Mouse (Mus musculus) layer of hippocampus, postnatal 10 days (tissue): ENCODE results near the gene Rcc1. TPM values are rescaled to one million over a fixed set of nuclear protein-coding genes. Genes with fewer than 3 reads are reported as not detected.

Experiments
- DNase-seq, 2 experiments: peaks; one replicate each; pipeline ENCODE4 v3.0.0; 2021; ENCODE audit warnings: low spot score in 2 of 2
- total RNA-seq, 2 experiments: library from RNA; stranded (reverse); gene quantifications; 2 replicates each; pipeline ENCODE4 v1.2.3; 2021

The Rcc1 gene
- total RNA-seq, 2 experiments from 2014 or later: 17.7 to 20.1 TPM

- peak; percentile 10 to 31 for DNase-seq
Measured at GRCm38 (mm10) chr4:132356170-132356569, 2.8 kb upstream of the Rcc1 start.

DNA sequence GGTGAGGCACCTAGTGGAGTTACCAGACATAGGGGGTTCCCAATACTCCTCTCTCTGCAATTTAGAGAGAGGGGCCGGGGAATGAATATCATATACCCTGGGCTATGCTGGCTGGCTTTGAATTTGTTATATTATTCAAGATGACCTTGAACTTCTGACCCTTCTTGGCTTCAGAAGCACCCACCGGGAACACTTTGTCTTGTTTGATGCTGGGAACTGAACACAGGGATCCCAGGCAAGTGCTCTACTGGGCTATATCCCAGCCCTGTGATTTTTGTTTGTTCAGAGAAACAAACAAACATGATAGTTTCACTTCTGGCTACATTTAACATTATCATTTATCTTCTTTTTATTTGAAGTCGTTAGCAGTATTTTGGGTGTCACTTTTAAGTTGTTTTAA lies 2.0 kb upstream of the Rcc1 start:
- no peak for DNase-seq

GRCm38 (mm10) chr4:132354571-132354970 lies 1.2 kb upstream of the Rcc1 start:
- peak in 1 of 2 experiments; percentile 6 for DNase-seq

DNA sequence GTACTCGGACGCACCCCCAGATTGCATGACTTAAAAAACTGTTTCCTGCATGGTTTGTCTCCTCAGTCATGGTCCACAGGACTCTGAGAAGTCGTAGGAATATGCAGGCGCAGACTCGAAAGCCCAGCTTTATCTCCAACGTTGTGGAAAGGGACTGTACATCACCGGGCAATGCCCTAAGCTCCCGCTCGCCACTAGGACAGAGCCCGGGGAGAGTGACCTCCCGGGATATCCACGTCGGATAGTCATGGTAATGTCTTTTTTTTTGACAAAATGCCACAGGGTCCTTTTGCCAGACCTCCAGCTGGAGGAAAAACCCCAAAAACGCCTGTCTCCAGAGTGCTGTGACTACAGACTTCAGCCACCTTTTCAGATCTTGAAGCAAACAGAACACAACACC lies 666 bp downstream of the Rcc1 start:
- DNase-seq: no peak

GRCm38 (mm10) chr4:132351401-132351800 lies 2.0 kb downstream of the Rcc1 start:
- no peak for DNase-seq

DNA sequence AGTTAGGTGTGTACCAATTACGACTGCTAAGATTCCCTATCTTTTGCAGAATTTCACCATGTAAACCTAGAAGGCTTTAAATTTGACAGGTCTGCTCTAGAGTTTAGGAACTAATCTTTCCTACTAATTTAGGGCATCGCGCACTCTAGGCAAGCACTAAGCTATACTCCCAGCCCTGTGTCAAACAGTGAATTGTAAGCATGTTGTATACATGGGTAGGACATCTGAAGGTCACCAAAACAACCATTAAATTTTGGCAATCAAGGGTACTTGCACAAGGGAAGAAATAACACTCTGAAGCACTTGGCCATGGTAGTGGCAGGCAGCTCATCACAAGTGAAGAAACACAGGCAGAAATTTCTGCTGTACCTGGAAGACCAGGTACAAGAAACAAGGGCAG lies 2.6 kb downstream of the Rcc1 start:
- no peak for DNase-seq

DNA sequence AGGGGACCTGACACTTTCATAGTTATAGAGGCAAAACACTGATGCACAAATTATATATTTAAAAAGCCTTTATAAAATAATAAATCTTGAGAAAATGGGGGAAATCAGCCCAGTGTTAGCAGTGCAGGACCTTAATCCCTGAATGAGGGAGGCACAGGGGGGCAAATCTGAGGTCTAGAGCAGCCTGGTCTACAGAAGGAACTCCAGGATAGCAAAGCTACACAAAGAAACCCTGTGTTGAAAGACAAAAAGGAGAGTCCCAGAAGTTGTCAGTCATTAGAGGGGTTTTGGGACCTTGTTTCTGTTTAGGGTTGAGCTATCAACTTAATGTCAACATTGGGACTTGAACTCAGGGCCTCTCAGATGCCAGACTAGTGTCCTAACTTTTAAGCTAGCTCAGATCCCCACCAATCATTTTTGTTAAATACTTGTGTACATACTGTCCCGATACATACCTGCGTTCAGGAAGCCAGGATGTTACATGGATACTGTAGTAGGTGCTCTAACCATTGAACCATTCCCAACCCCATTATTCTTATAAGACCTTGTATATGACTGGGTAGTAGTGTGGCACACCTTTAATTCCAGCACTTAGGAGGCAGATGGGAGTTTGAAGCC lies 3.2 kb downstream of the Rcc1 start:
- no peak for DNase-seq

- DNase-seq: no peak
Measured at GRCm38 (mm10) chr4:132349495-132350122, 3.8 kb downstream of the Rcc1 start.

GRCm38 (mm10) chr4:132346661-132347060 lies 6.7 kb downstream of the Rcc1 start:
- DNase-seq: no peak

- DNase-seq: no peak
Measured at GRCm38 (mm10) chr4:132346261-132346660, 7.1 kb downstream of the Rcc1 start.

GRCm38 (mm10) chr4:132345843-132346212 lies 7.6 kb downstream of the Rcc1 start:
- DNase-seq: no peak

- DNase-seq: peak; percentile 97 to 98
Measured at GRCm38 (mm10) chr4:132345135-132345842, 8.1 kb downstream of the Rcc1 start.

GRCm38 (mm10) chr4:132344403-132345134 lies 8.8 kb downstream of the Rcc1 start:
- no peak for DNase-seq

DNA sequence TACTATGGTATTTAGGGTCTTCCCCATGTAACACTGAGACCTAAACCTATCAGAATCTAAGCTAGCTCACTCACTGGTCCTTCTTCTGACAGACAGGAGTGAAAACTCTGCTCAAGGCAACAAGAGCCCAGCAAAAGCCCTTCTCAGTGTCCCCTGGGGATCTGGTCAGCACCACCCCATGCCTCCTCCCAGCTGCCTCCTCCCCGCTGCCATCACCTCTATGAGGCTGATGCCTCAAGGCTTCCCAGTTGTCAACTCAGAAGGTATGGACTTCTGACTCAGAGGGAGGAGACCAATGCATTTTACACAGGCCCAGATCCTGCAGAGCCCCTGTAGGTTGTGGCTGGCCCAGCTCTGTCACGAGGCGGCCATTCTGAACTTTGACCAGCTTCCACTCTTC lies 12.0 kb downstream of the Rcc1 start:
- no peak for DNase-seq

- DNase-seq: peak; percentile 42 to 63
Measured at GRCm38 (mm10) chr4:132338943-132339342, 14.5 kb downstream of the Rcc1 start.

GRCm38 (mm10) chr4:132332880-132333279 lies 20.5 kb downstream of the Rcc1 start:
- no peak for DNase-seq

- no peak for DNase-seq
Measured at GRCm38 (mm10) chr4:132331960-132332359, 21.4 kb downstream of the Rcc1 start.

- DNase-seq: no peak
Measured at GRCm38 (mm10) chr4:132329835-132330354, 23.5 kb downstream of the Rcc1 start.

DNA sequence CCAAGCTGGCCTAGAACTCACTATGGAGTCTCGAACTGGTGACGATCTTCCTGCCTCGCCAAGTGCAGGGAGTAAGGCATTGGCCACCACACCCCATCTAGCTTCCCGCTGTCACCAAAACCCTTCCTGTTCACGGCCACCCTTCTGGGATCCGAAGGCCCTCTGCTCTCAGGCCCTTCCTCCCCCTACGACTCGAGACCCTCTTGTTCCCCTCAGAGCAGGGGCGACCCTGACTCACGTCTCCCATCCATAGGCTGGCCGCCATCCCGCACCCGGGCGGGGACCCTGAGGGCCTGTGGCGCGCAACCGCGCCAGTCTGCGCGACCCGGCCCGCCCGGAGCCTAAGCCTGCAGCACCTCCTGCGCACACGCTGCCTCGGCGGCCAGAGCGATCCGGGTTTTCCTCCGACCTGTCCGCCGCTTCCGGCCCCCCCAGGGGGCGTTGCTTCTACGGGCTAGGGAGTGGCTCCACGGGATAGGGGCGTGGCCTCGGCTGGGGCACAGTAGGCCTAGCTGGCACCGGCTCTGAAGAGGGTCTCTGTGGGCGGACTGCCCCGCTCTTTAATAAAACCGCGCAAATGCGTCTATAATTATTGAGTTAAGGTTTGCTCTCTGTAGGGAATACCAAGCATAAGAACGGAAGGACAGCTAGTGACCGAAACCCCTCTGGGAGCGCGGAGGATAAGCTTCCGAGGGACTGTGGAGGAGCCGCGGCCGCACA lies 24.1 kb downstream of the Rcc1 start, which contains the start of gene Trnau1ap:
Trnau1ap (minus strand) TSS at position 424 of the 720 bp plus-strand sequence.
- peak; percentile 80 to 86 for DNase-seq

GRCm38 (mm10) chr4:132328391-132328982 lies 24.9 kb downstream of the Rcc1 start:
- DNase-seq: no peak
